Mouse (Mus musculus) megakaryocyte, embryonic 14.5 days (primary cell): ENCODE measurements around the gene Gm49368. TPM values are rescaled to one million over a fixed set of nuclear protein-coding genes. Genes with fewer than 3 reads are reported as not detected.

Source experiments
- H3K27me3 ChIP-seq: replicated peaks from 2 replicates; pipeline ENCODE3; 2012; ENCODE audit warnings: inconsistent platforms
- H3K36me3 ChIP-seq: replicated peaks from 2 replicates; pipeline ENCODE3; 2012; ENCODE audit warnings: low read length, inconsistent platforms, mixed read lengths
- H3K4me1 ChIP-seq: 2 replicates; pipeline ENCODE4 v1.6.1; 2012; ENCODE audit warnings: inconsistent platforms
- H3K4me3 ChIP-seq: replicated peaks from 2 replicates; pipeline ENCODE3; 2012; ENCODE audit warnings: moderate library complexity, mild to moderate bottlenecking, inconsistent platforms
- H3K9me3 ChIP-seq: 2 replicates; pipeline ENCODE4 v1.6.1; 2012; ENCODE audit warnings: inconsistent platforms
- FLI1 ChIP-seq: IDR thresholded peaks from 2 replicates; pipeline ENCODE4 v1.6.1; 2012; ENCODE audit warnings: low read length, inconsistent platforms, mixed read lengths
- GATA1 ChIP-seq: IDR thresholded peaks from 3 replicates; pipeline ENCODE4 v1.6.1; 2012; ENCODE audit warnings: mixed read lengths, low read length, inconsistent platforms, borderline replicate concordance
- polyA plus RNA-seq: library from polyadenylated mRNA; stranded (reverse); fragments of >175 nt; gene quantifications from 2 replicates; pipeline ENCODE4 v1.2.3, GENCODE M21; 2012; ENCODE audit warnings: low replicate concordance; ENCODE audit not compliant: insufficient read depth

Gm49368 gene
- polyA plus RNA-seq, 1 experiment: not detected

DNA sequence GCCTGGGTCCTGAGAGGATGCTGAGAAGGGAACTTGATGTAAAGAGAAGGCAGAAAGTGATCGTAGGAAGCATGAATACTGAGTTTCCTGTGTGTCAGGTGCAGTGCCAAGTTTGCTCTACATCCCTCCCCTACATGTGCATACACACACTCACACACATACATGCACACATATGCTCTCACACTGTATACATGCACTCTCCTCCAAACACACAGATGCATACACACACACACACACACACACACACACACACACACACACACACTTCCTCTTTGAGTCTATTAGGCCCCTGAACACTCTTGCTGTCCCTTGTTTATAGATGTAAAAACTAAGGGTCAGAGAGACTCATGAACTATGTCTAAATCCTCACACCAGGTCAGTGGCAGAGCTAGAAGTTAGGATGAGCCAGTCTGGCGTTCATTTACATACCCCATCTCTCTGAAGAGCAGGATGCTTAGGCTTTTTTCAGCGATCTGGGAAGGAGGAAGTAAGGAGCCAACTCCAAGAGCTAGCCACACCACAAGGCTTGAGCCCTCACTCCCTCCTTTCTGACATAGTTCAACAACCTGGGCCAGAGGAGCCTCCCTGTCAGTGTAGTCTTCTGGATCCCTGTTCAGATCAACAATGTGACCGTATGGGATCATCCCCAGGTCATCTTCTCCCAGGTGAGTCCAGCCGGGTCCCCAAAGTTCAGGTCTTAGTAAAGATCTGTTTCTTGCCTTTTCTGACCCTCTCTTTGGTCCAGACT, 52.9 kb downstream of the Gm49368 start:
- Histone ChIP-seq H3K27me3 (peaks cover 27% of the 10 kb centered on the region), H3K36me3 (no peaks in the 10 kb centered on the region), H3K9me3 (no peaks in the 10 kb centered on the region), H3K4me1 (no peaks in the 10 kb centered on the region; the same call in 1 of the 2 replicates), H3K4me3 (peak overlapping the region; percentile 19)
- no peak for TF ChIP-seq FLI1
- no peak for TF ChIP-seq GATA1

- Histone ChIP-seq H3K4me3 (no peak overlapping the region), H3K27me3 (peaks cover 25% of the 10 kb centered on the region), H3K9me3 (no peaks in the 10 kb centered on the region), H3K36me3 (no peaks in the 10 kb centered on the region), H3K4me1 (no peaks in the 10 kb centered on the region; the same call in 1 of the 2 replicates)
- TF ChIP-seq GATA1: no peak
- TF ChIP-seq FLI1: no peak
These were observed 53.9 kb downstream of the Gm49368 start for GRCm38 (mm10) chr7:128116396-128116795.

GRCm38 (mm10) chr7:128119726-128120490, 57.4 kb downstream of the Gm49368 start:
- H3K9me3 ChIP-seq: no peaks in the 10 kb centered on the region
- no peak overlapping the region for H3K4me3 ChIP-seq
- TF ChIP-seq GATA1: no peak
- peaks cover 13% of the 10 kb centered on the region for H3K27me3 ChIP-seq
- no peaks in the 10 kb centered on the region for H3K36me3 ChIP-seq
- peaks cover 4% of the 10 kb centered on the region for H3K4me1 ChIP-seq

DNA sequence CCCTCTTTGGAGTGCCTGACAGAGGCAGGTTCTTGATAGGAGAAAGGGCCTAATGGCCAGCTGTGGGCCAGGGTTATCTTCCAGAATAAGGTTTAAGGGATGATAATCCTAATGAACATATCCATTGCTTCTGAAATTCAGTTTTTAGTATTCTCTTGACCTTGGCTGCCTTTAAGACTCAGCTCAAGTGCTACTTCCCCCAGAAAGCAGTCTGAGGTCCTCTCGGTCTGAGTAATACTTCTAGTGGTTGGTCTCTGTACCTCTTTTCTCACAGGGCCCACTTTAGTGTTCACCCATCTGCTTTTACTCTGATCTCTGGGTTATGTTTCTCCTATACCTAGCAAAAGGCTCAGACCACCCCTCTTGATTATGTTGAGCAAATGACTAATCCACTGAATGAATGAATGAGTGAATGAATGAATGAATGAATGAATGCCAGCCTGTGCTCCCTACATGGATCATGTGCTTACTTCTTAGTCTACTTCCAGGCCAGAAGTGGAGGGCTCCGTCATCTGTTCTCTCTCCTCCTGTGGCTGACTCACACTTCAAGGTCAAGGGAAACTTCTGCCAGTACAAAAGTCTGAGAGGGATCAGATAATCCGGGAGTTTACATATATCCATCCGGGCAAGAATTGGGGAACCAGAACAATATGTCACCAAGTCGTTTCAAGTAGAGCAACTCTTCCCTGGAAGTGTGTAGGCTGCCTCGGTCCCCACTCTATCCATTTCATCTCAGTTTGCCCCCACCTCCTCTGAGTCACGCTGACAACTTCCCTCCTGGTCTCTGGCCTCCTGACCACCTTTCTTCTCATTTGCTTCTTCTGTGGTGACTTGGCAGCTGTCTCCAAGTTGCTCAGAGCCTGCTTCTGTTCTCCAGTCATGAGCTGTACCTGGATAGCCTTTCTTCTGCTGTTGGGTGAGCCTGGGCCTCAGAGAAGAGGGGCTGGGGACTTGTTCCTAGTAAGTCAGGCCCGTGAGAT, 66.5 kb downstream of the Gm49368 start, which contains the start of gene Itgax:
Itgax (plus strand) TSS at position 807 of the 980 bp plus-strand sequence.
- Histone ChIP-seq H3K27me3 (peaks cover 17% of the 10 kb centered on the region), H3K36me3 (no peaks in the 10 kb centered on the region), H3K4me1 (peaks cover 42% of the 10 kb centered on the region), H3K4me3 (no peak within 1 kb of the TSS), H3K9me3 (no peaks in the 10 kb centered on the region)
- TF ChIP-seq GATA1 (no peak), FLI1 (no peak)

GRCm38 (mm10) chr7:128132148-128132547, 69.7 kb downstream of the Gm49368 start:
- peaks cover 6% of the 10 kb centered on the region; the same call in 1 of the 2 replicates for H3K9me3 ChIP-seq
- H3K4me3 ChIP-seq: no peak overlapping the region
- TF ChIP-seq FLI1 (no peak), GATA1 (no peak)
- H3K27me3 ChIP-seq: peaks cover 29% of the 10 kb centered on the region
- H3K36me3 ChIP-seq: no peaks in the 10 kb centered on the region
- peaks cover 44% of the 10 kb centered on the region for H3K4me1 ChIP-seq

- no peaks in the 10 kb centered on the region for H3K36me3 ChIP-seq
- H3K27me3 ChIP-seq: peaks cover 27% of the 10 kb centered on the region
- H3K9me3 ChIP-seq: peaks cover 6% of the 10 kb centered on the region; the same call in 1 of the 2 replicates
- TF ChIP-seq GATA1 (no peak), FLI1 (no peak)
- peaks cover 42% of the 10 kb centered on the region for H3K4me1 ChIP-seq
- no peak overlapping the region for H3K4me3 ChIP-seq
These were observed 71.1 kb downstream of the Gm49368 start for GRCm38 (mm10) chr7:128133596-128133995.

DNA sequence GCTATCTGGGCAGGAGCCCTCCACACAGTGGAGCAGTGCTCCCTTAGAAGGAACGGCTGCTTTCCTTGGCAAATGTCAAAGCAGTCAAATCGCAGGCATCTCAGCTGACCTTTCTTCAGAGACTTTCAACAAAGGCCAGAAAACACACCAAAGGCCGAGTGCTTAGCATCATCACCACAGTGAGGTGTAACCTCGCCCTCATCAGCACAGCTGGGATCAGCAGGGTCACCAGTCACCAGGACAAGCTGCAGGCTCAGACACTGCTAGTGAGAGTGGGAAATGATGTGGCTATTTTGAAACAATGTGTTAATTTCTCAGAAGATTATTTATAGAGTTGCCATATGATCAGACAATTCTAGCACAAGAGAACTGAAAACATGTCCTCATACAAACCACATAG, 74.4 kb downstream of the Gm49368 start:
- Histone ChIP-seq H3K4me1 (peaks cover 26% of the 10 kb centered on the region), H3K4me3 (no peak overlapping the region), H3K36me3 (no peaks in the 10 kb centered on the region), H3K27me3 (peaks cover 32% of the 10 kb centered on the region), H3K9me3 (peaks cover 15% of the 10 kb centered on the region)
- TF ChIP-seq GATA1 (no peak), FLI1 (no peak)

DNA sequence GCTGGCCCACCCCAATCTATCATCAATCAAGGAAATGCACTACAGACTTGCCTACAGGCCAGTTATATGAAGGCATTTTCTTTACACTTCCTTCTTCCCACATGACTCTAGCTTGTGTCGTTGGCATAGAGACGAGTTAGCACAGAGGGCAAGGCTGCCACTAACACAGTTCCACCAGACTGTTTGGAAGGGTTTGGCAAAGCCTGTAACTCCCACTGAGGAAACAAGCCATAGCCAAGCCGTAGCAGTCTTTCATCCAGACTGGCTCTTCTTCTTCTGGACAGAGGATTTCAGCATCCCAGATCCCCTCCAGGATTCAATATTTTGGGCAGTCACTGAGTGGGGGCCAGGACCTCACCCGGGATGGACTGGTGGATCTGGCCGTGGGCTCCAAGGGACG, 77.1 kb downstream of the Gm49368 start:
- H3K9me3 ChIP-seq: peaks cover 10% of the 10 kb centered on the region
- no peak for TF ChIP-seq GATA1
- no peak for TF ChIP-seq FLI1

GRCm38 (mm10) chr7:128150970-128151369, 88.5 kb downstream of the Gm49368 start:
- Histone ChIP-seq H3K36me3 (no peaks in the 10 kb centered on the region), H3K4me3 (no peak overlapping the region), H3K4me1 (no peaks in the 10 kb centered on the region), H3K9me3 (no peaks in the 10 kb centered on the region), H3K27me3 (peaks cover 45% of the 10 kb centered on the region)
- TF ChIP-seq FLI1 (no peak), GATA1 (no peak)

More for the DNA sequence above, 77.1 kb downstream of the Gm49368 start:
- no peak overlapping the region for H3K4me3 ChIP-seq
- H3K4me1 ChIP-seq: peaks cover 9% of the 10 kb centered on the region
- H3K36me3 ChIP-seq: no peaks in the 10 kb centered on the region
- H3K27me3 ChIP-seq: peaks cover 33% of the 10 kb centered on the region
